Mouse (Mus musculus) lung, postnatal 0 days (tissue): ENCODE measurements around the gene Kdm6b. TPM values are rescaled to one million over a fixed set of nuclear protein-coding genes. Genes with fewer than 3 reads are reported as not detected.

Experiments
- ATAC-seq: fragments of 200-750 bp; cut with Nextera tagmentation; 2 replicates; pipeline ENCODE4 v1.8.0; 2017; ENCODE audit warnings: moderate library complexity
- DNase-seq: peaks from one replicate; pipeline ENCODE4 v3.0.0-alpha.2; 2016; ENCODE audit warnings: low spot score
- H3K27ac ChIP-seq: fragments of 300-500 bp; sonication (generic); 2 replicates; pipeline ENCODE4 v1.5.1; 2014; ENCODE audit warnings: antibody characterized with exemption, mild to moderate bottlenecking, low read length, mixed read lengths
- H3K27me3 ChIP-seq: fragments of 300-500 bp; sonication (generic); replicated peaks from 2 replicates; pipeline ENCODE4 v1.6.1; 2014; ENCODE audit warnings: low read length, mixed read lengths; ENCODE audit not compliant: insufficient read depth
- H3K36me3 ChIP-seq: fragments of 300-500 bp; sonication (generic); 2 replicates; pipeline ENCODE4 v1.6.1; 2014; ENCODE audit warnings: low read length, mixed read lengths; ENCODE audit not compliant: insufficient read depth
- H3K4me1 ChIP-seq: fragments of 300-500 bp; sonication (generic); 2 replicates; pipeline ENCODE4 v1.6.1; 2014; ENCODE audit warnings: antibody characterized with exemption, low read depth, low read length, mixed read lengths; ENCODE audit not compliant: insufficient read depth
- H3K4me2 ChIP-seq: fragments of 300-500 bp; sonication (generic); replicated peaks from 2 replicates; pipeline ENCODE4 v1.6.1; 2014; ENCODE audit warnings: low read depth, mild to moderate bottlenecking, low read length, moderate library complexity, mixed read lengths
- H3K4me3 ChIP-seq: fragments of 300-500 bp; sonication (generic); 2 replicates; pipeline ENCODE4 v1.5.1; 2014; ENCODE audit warnings: low read depth, low read length
- H3K9ac ChIP-seq: fragments of 300-500 bp; sonication (generic); replicated peaks from 2 replicates; pipeline ENCODE4 v1.6.1; 2014; ENCODE audit warnings: low read depth, mild to moderate bottlenecking
- H3K9me3 ChIP-seq: fragments of 300-500 bp; sonication (generic); 2 replicates; pipeline ENCODE4 v1.6.1; 2016; ENCODE audit warnings: low read length, mixed read lengths
- CTCF ChIP-seq: IDR thresholded peaks from 2 replicates; pipeline ENCODE4 v1.5.1; 2016; ENCODE audit warnings: antibody characterized with exemption, mild to moderate bottlenecking
- EP300 ChIP-seq: IDR thresholded peaks from 2 replicates; pipeline ENCODE4 v1.6.1; 2016; ENCODE audit warnings: antibody characterized with exemption, mild to moderate bottlenecking, control low read depth
- WGBS: fragments of 180-500 bp; shearing (Covaris S2); extraction: QIAGEN DNeasy Blood & Tissue Kit; methylation state at CpG from one replicate; pipeline ENCODE4 v1.1.7; 2014; 5-methylcytosine and 5-hydroxymethylcytosine counted together
- polyA plus RNA-seq: library from polyadenylated mRNA; unstranded; fragments of >200 nt; fragmentation: Nextera tagmentation; extraction: Ambion mirVana; gene quantifications from 2 replicates; pipeline ENCODE4 v1.2.1, GENCODE M21; 2015

Kdm6b gene
- polyA plus RNA-seq, 1 experiment from 2014 or later, result 29.4 TPM

DNA sequence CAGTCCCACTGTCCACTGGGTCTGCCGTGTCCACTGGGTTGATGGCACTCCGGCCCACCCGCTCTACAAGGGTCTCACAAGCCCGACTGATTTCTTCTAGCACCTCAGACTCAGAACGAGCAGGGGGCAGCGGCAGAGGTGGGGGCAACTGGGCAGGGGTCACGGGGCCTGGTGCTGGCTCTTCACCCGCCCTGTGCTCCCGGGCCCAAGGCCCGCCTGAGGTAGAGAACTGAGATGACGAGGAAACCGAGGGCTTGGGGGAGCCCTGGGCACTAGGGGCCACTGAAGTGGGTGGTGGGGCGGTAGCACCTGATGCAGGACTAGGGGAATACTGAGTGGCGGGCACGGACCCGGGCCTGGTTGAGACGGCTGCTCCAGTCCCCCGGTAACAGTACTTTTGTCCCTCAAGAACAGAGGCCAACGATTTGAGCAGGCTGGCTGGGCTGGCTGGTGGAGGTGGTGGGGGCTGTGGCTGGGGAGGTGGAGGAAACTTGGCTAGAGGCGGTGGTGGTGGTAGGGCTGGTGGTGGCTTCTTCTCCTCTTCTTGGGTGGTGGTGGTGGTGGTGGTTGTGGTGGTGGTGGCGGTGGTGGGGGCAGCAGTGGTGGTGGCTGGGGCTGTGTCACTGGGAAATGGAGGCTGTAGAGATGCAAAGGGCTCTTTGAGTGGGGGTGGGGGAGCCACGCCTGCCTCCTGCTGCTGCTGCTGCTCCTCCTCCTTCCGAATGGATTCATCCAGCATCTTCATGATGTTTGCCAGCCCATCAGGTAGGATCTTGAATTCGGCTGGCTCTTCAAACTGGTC is 8.7 kb downstream of the Kdm6b start:
- no peaks in the 10 kb centered on the region for H3K9me3 ChIP-seq
- no peak overlapping the region for H3K27ac ChIP-seq
- no peaks in the 10 kb centered on the region for H3K27me3 ChIP-seq
- ATAC-seq (no peak), DNase-seq (no peak)
- TF ChIP-seq EP300 (no peak), CTCF (no peak)
- peaks cover 49% of the 10 kb centered on the region for H3K36me3 ChIP-seq
- no peak overlapping the region for H3K4me3 ChIP-seq
- 87% methylated on average over 23 of the region's 24 CpGs for WGBS
- peaks cover 5% of the 10 kb centered on the region for H3K4me1 ChIP-seq
- H3K9ac ChIP-seq, result no peak overlapping the region
- no peak overlapping the region for H3K4me2 ChIP-seq

DNA sequence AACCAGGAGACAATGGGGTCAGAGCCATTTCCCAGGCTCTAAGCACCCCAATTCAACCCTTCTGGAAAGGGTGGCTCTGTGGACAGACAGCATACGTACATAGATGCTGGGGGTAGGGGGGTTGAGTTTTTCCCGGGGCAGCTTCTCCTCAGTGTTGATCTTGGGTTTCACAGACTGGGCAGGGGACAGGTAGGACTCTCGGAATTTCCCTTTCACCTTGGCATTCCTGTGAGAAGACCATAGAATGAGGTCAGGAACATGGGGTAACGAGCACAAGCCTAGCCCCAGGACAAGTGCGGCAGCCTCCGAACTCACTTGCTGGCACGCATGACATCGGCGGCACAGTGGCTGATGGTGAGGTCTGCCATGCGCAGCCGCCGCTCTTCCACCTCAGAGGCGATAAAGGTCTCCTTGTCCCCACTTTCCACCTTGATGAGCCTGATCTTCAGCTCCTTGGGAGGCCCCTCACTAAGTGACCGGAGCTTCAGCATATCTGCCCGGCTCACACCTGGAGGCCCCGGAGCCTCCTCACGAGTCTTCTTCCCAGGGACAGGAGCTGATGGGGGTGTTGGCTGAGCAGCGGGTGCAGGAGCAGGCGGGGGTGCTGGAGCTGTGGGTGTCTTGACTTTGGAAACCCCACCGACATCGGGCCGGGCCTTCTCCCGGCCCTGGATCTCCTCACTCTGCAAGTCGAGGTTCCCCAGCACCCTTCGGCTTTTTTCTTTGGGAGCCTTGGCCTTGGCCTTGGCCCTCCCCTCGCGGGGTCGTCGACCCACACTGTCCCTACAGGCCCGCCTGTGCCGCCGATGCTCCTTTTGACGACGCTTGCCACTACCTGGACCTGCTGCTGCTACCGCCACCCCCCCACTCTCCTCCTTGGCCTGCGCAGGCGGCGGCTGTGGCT is 9.5 kb downstream of the Kdm6b start:
- DNase-seq, result no peak
- Histone ChIP-seq H3K9me3 (no peaks in the 10 kb centered on the region), H3K4me2 (no peak overlapping the region), H3K4me1 (peaks cover 5% of the 10 kb centered on the region), H3K27me3 (no peaks in the 10 kb centered on the region), H3K36me3 (peaks cover 53% of the 10 kb centered on the region), H3K4me3 (no peak overlapping the region), H3K9ac (no peak overlapping the region), H3K27ac (no peak overlapping the region)
- 91% methylated on average over 38 of the region's 38 CpGs for WGBS
- ATAC-seq, result no peak
- no peak for TF ChIP-seq EP300
- TF ChIP-seq CTCF, result no peak

DNA sequence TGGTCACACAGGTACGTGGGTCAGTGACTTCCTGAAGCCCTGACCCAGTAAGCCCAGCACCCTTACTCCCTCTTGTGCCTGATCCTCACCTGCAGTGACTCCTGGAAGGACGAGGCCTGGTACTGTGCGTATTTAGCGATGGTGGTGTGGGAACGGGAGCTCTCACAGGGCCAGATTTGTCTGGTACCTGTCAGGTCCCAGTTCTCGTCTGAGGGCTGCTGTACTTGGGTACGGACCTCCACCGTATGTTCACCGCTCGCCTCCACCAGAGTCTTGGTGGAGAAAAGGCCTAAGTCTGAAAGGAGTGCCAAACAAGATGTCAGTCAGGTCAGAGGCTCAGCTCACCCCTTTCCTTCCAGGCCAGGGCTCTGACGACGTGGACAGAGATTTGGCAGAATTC is 11.5 kb downstream of the Kdm6b start:
- Histone ChIP-seq H3K9ac (no peak overlapping the region), H3K4me2 (no peak overlapping the region), H3K9me3 (no peaks in the 10 kb centered on the region), H3K4me1 (no peaks in the 10 kb centered on the region), H3K36me3 (peaks cover 42% of the 10 kb centered on the region), H3K27ac (no peak overlapping the region), H3K4me3 (no peak overlapping the region), H3K27me3 (no peaks in the 10 kb centered on the region)
- DNase-seq, result no peak
- ATAC-seq, result no peak
- 83% methylated on average over 12 of the region's 12 CpGs for WGBS
- TF ChIP-seq CTCF (no peak), EP300 (no peak)

DNA sequence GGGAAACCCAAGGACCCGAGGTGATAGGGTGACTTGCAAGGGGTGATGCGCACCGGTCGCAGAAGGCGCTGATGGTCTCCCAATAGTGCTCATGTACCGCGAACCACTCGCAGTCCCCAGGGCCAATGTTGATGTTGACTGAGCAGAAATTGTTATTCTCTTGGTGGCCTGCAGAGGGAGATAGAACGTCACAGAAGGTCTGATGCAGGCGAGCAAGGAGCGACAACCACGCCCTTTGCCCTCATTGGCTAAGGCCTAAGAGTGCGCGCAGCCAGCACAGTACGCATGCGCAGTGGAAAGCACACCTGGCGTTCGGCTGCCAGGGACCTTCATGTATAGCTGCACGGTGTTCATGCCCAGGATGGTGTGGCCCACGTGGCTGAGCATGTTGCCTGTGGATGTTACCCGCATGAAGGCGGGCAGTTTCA is 12.3 kb downstream of the Kdm6b start:
- no peak for TF ChIP-seq EP300
- TF ChIP-seq CTCF, result peak; percentile 98
- Histone ChIP-seq H3K9me3 (no peaks in the 10 kb centered on the region), H3K4me2 (no peak overlapping the region), H3K27ac (no peak overlapping the region), H3K4me1 (peaks cover 7% of the 10 kb centered on the region), H3K4me3 (no peak overlapping the region), H3K27me3 (no peaks in the 10 kb centered on the region), H3K36me3 (peaks cover 36% of the 10 kb centered on the region), H3K9ac (no peak overlapping the region)
- DNase-seq (peak; percentile 98), ATAC-seq (peak; percentile 70)
- 22% methylated on average over 22 of the region's 22 CpGs for WGBS

DNA sequence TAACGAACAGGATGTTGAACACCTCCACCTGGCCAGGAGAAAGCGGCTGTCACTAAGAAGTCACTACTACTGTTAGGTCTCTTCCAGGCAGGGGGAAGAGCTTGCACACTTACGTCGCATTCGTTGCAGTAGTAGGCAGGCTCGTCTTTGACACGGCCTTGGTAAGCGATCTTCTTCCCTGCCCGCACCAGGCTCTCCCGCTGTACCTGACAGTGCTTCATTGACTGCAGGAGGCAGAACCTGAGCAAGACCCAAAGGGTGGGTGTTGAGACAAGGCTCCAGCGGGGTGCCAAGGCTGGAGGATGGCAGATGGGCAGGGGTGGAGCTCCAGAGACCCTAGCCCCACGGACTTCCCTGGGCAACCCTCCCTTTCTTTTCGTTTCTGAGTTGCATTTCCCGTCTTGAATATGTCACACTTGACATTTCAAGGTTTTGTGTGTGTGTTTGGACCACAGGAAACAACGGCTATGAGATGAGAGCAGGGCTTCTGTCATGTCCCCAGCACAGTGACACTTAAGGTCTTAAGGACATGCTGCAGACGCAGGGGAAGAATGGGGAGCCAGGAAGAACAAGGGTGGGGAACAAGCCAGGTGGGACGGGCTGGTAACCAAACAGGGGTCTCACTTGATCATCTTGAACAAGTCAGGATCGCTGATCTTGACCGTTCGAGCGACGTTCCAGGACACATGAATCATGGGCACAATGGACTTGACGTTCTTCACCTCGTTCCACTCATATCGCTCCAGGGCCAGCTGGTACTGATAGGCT is 13.2 kb downstream of the Kdm6b start:
- Histone ChIP-seq H3K36me3 (peaks cover 26% of the 10 kb centered on the region), H3K27ac (no peak overlapping the region), H3K9ac (no peak overlapping the region), H3K9me3 (no peaks in the 10 kb centered on the region), H3K4me2 (peak overlapping the region; percentile 32; the same call in 1 of the 2 replicates), H3K4me3 (no peak overlapping the region), H3K4me1 (peaks cover 10% of the 10 kb centered on the region), H3K27me3 (no peaks in the 10 kb centered on the region)
- TF ChIP-seq CTCF (no peak), EP300 (no peak)
- ATAC-seq, result no peak
- no peak for DNase-seq
- WGBS, result 80% methylated on average over 24 of the region's 25 CpGs
